Mouse (Mus musculus): ENCODE data around the gene Mrpl24. TPM values are rescaled to one million over a fixed set of nuclear protein-coding genes. Genes with fewer than 3 reads are reported as not detected.
"Not testable (repeated sequence)": the region's sequence is repeated elsewhere in the genome, so short reads cannot be mapped to it uniquely, and the experiment has no call there.

Mrpl24 gene
- polyA plus RNA-seq, 1 experiment from 2014 or later = 74.7 TPM

GRCm38 (mm10) chr3:87901036-87901624, 18.2 kb upstream of the Mrpl24 start:
- Histone ChIP-seq H3K9me3 (no peaks in the 10 kb centered on the region), H3K4me1 (replicated peaks) (peaks cover 9% of the 10 kb centered on the region; the same call in 1 of the 2 replicates), H3K27me3 (ENCODE audit: insufficient read depth, poor library complexity, severe bottlenecking) (no peaks in the 10 kb centered on the region), H3K27ac (0 out of 2 replicates have a peak overlapping the region, but pooled peaks have one; percentile 40), H3K4me3 (no peak overlapping the region), H3K36me3 (no peaks in the 10 kb centered on the region)
- 59% methylated on average over 1 of the region's 1 CpGs for WGBS
- DNase-seq (ENCODE audit: low spot score) = no peak

- not testable (repeated sequence) for H3K36me3 ChIP-seq; H3K4me3 ChIP-seq; H3K9me3 ChIP-seq; DNase-seq (ENCODE audit: low spot score); H3K27me3 ChIP-seq (ENCODE audit: insufficient read depth, poor library complexity, severe bottlenecking); H3K27ac ChIP-seq
- WGBS = 84% methylated on average over 6 of the region's 6 CpGs
- H3K4me1 ChIP-seq (replicated peaks) = peaks cover 10% of the 10 kb centered on the region; the same call in 1 of the 2 replicates
Measured at GRCm38 (mm10) chr3:87901959-87902358, 17.3 kb upstream of the Mrpl24 start.

GRCm38 (mm10) chr3:87903821-87904220, 15.5 kb upstream of the Mrpl24 start:
- H3K36me3 ChIP-seq = no peaks in the 10 kb centered on the region
- no peak for DNase-seq (ENCODE audit: low spot score)
- no peak overlapping the region for H3K4me3 ChIP-seq
- no peaks in the 10 kb centered on the region for H3K9me3 ChIP-seq
- peaks cover 28% of the 10 kb centered on the region for H3K4me1 ChIP-seq (replicated peaks)
- 49% methylated on average over 5 of the region's 5 CpGs for WGBS
- peak overlapping the region; percentile 0; the same call in 1 of the 2 replicates for H3K27ac ChIP-seq
- no peaks in the 10 kb centered on the region for H3K27me3 ChIP-seq (ENCODE audit: insufficient read depth, poor library complexity, severe bottlenecking)

GRCm38 (mm10) chr3:87905880-87906485, 13.3 kb upstream of the Mrpl24 start, which contains the start of gene Hdgf:
Gene Hdgf, plus strand, starts transcription at chr3:87906321.
- Histone ChIP-seq H3K4me3 (peak within 1 kb of the TSS; percentile 97), H3K27me3 (ENCODE audit: insufficient read depth, poor library complexity, severe bottlenecking) (no peaks in the 10 kb centered on the region), H3K27ac (peak within 1 kb of the TSS; percentile 99), H3K36me3 (no peaks in the 10 kb centered on the region; the same call in 1 of the 2 replicates), H3K4me1 (replicated peaks) (peaks cover 50% of the 10 kb centered on the region), H3K9me3 (no peaks in the 10 kb centered on the region)
- peak; percentile 97 for DNase-seq (ENCODE audit: low spot score)
- 1% methylated on average over 57 of the region's 57 CpGs for WGBS

- peaks cover 4% of the 10 kb centered on the region; the same call in 1 of the 2 replicates for H3K36me3 ChIP-seq
- H3K4me3 ChIP-seq = peak overlapping the region; percentile 97
- H3K9me3 ChIP-seq = no peaks in the 10 kb centered on the region
- DNase-seq (ENCODE audit: low spot score) = no peak
- peak overlapping the region; percentile 99 for H3K27ac ChIP-seq
- WGBS = under 1% methylated on average over 44 of the region's 47 CpGs
- H3K27me3 ChIP-seq (ENCODE audit: insufficient read depth, poor library complexity, severe bottlenecking) = no peaks in the 10 kb centered on the region
- H3K4me1 ChIP-seq (replicated peaks) = peaks cover 56% of the 10 kb centered on the region
Measured at GRCm38 (mm10) chr3:87906601-87906980, 12.7 kb upstream of the Mrpl24 start.

- peaks cover 61% of the 10 kb centered on the region for H3K4me1 ChIP-seq (replicated peaks)
- WGBS = under 1% methylated on average over 27 of the region's 27 CpGs
Measured at GRCm38 (mm10) chr3:87906981-87907857, 12.1 kb upstream of the Mrpl24 start.

GRCm38 (mm10) chr3:87907906-87908305, 11.4 kb upstream of the Mrpl24 start:
- H3K27ac ChIP-seq = peak overlapping the region; percentile 99
- 10% methylated on average over 1 of the region's 1 CpGs for WGBS
- peaks cover 8% of the 10 kb centered on the region for H3K36me3 ChIP-seq
- no peaks in the 10 kb centered on the region for H3K9me3 ChIP-seq
- no peak for DNase-seq (ENCODE audit: low spot score)
- H3K27me3 ChIP-seq (ENCODE audit: insufficient read depth, poor library complexity, severe bottlenecking) = no peaks in the 10 kb centered on the region
- peaks cover 61% of the 10 kb centered on the region for H3K4me1 ChIP-seq (replicated peaks)
- H3K4me3 ChIP-seq = peak overlapping the region; percentile 97

More at GRCm38 (mm10) chr3:87906981-87907857, 12.1 kb upstream of the Mrpl24 start:
- peak; percentile 64 for DNase-seq (ENCODE audit: low spot score)
- no peaks in the 10 kb centered on the region for H3K27me3 ChIP-seq (ENCODE audit: insufficient read depth, poor library complexity, severe bottlenecking)
- H3K36me3 ChIP-seq = peaks cover 4% of the 10 kb centered on the region; the same call in 1 of the 2 replicates
- H3K27ac ChIP-seq = peak overlapping the region; percentile 99
- no peaks in the 10 kb centered on the region for H3K9me3 ChIP-seq
- peak overlapping the region; percentile 97 for H3K4me3 ChIP-seq

GRCm38 (mm10) chr3:87909381-87909780, 9.9 kb upstream of the Mrpl24 start:
- 85% methylated on average over 2 of the region's 2 CpGs for WGBS
- Histone ChIP-seq H3K9me3 (no peaks in the 10 kb centered on the region), H3K27ac (peak overlapping the region; percentile 99), H3K36me3 (peaks cover 23% of the 10 kb centered on the region), H3K4me1 (replicated peaks) (peaks cover 64% of the 10 kb centered on the region), H3K27me3 (ENCODE audit: insufficient read depth, poor library complexity, severe bottlenecking) (no peaks in the 10 kb centered on the region), H3K4me3 (peak overlapping the region; percentile 97)
- no peak for DNase-seq (ENCODE audit: low spot score)

GRCm38 (mm10) chr3:87909874-87910273, 9.4 kb upstream of the Mrpl24 start:
- Histone ChIP-seq H3K36me3 (peaks cover 28% of the 10 kb centered on the region), H3K27me3 (ENCODE audit: insufficient read depth, poor library complexity, severe bottlenecking) (no peaks in the 10 kb centered on the region), H3K9me3 (no peaks in the 10 kb centered on the region), H3K27ac (peak overlapping the region; percentile 99), H3K4me3 (peak overlapping the region; percentile 97), H3K4me1 (replicated peaks) (peaks cover 64% of the 10 kb centered on the region)
- WGBS = 3% methylated on average over 4 of the region's 4 CpGs
- DNase-seq (ENCODE audit: low spot score) = no peak

GRCm38 (mm10) chr3:87910573-87911141, 8.6 kb upstream of the Mrpl24 start:
- peak overlapping the region; percentile 99 for H3K27ac ChIP-seq
- no peaks in the 10 kb centered on the region for H3K27me3 ChIP-seq (ENCODE audit: insufficient read depth, poor library complexity, severe bottlenecking)
- peaks cover 36% of the 10 kb centered on the region for H3K36me3 ChIP-seq
- peak overlapping the region; percentile 97 for H3K4me3 ChIP-seq
- no peaks in the 10 kb centered on the region for H3K9me3 ChIP-seq
- DNase-seq (ENCODE audit: low spot score) = peak; percentile 88
- WGBS = 8% methylated on average over 12 of the region's 12 CpGs
- H3K4me1 ChIP-seq (replicated peaks) = peaks cover 64% of the 10 kb centered on the region

- peaks cover 57% of the 10 kb centered on the region for H3K36me3 ChIP-seq
- 89% methylated on average over 7 of the region's 7 CpGs for WGBS
- H3K4me3 ChIP-seq = no peak overlapping the region
- H3K4me1 ChIP-seq (replicated peaks) = peaks cover 44% of the 10 kb centered on the region
- no peaks in the 10 kb centered on the region for H3K27me3 ChIP-seq (ENCODE audit: insufficient read depth, poor library complexity, severe bottlenecking)
- H3K27ac ChIP-seq = no peak overlapping the region
- DNase-seq (ENCODE audit: low spot score) = no peak
- H3K9me3 ChIP-seq = no peaks in the 10 kb centered on the region
Measured at GRCm38 (mm10) chr3:87913491-87913890, 5.8 kb upstream of the Mrpl24 start.

- WGBS = 96% methylated on average over 10 of the region's 10 CpGs
- no peak for DNase-seq (ENCODE audit: low spot score)
- no peak overlapping the region for H3K27ac ChIP-seq
- no peaks in the 10 kb centered on the region for H3K9me3 ChIP-seq
- H3K27me3 ChIP-seq (ENCODE audit: insufficient read depth, poor library complexity, severe bottlenecking) = no peaks in the 10 kb centered on the region
- H3K4me1 ChIP-seq (replicated peaks) = peaks cover 40% of the 10 kb centered on the region
- no peak overlapping the region for H3K4me3 ChIP-seq
- H3K36me3 ChIP-seq = peaks cover 57% of the 10 kb centered on the region
Measured at GRCm38 (mm10) chr3:87913891-87914290, 5.4 kb upstream of the Mrpl24 start.
